In genomic region chr8:10945939-10946740, GRCm38 (mm10) we compare ENCODE assay signal across 8 mouse cellular contexts.
DNase-seq lines count a peak whose midpoint lies in the region; ATAC-seq and TF ChIP-seq lines count a peak whose summit lies in the region.

No protein-coding gene starts in this region.

- peak; percentile 43 for DNase-seq in WW6 (ENCODE audit: low read depth, low spot score)
- peak; percentile 81 for DNase-seq in embryo, embryonic 10 days (ENCODE audit: low spot score)
- peak; percentile 86 to 91 for DNase-seq in gastrocnemius, adult 8-10 months (ENCODE audit: low spot score in 2 of 2)
- peak; percentile 70 for DNase-seq in hindbrain, postnatal 0 days (ENCODE audit: low spot score)
- peak; percentile 72 to 83 for DNase-seq in left cerebral cortex, postnatal 14 days (ENCODE audit: low spot score in 2 of 2)
- DNase-seq in right cerebral cortex, postnatal 14 days: peak; percentile 72
- DNase-seq in urinary bladder, postnatal 25 days (ENCODE audit: low spot score): peak; percentile 92

- peak; percentile 82; the same call in 1 of the 2 replicates for ATAC-seq in hindbrain, postnatal 0 days
- peak; percentile 93 for ATAC-seq in megakaryocyte progenitor cell, adult 5-6 weeks (replicated peaks; ENCODE audit: poor library complexity)

- 6% methylated on average over 23 of the region's 23 CpGs for WGBS in hindbrain, postnatal 0 days

- H3K36me3 ChIP-seq in hindbrain, postnatal 0 days (ENCODE audit: insufficient read depth, low read length): no peaks in the 10 kb centered on the region

- 0 out of 2 replicates have a peak overlapping the region, but pooled peaks have one; percentile 36 for H3K27ac ChIP-seq in hindbrain, postnatal 0 days

- no peaks in the 10 kb centered on the region for H3K27me3 ChIP-seq in hindbrain, postnatal 0 days (ENCODE audit: insufficient read depth, low read length)

- H3K4me1 ChIP-seq in hindbrain, postnatal 0 days (ENCODE audit: insufficient read depth, low read length): peaks cover 12% of the 10 kb centered on the region

- peak overlapping the region; percentile 42 for H3K4me2 ChIP-seq in hindbrain, postnatal 0 days (ENCODE audit: low read depth, low read length)

- 0 out of 2 replicates have a peak overlapping the region, but pooled peaks have one; percentile 2 for H3K9ac ChIP-seq in hindbrain, postnatal 0 days (replicated peaks; ENCODE audit: low read length)

- H3K9me3 ChIP-seq in hindbrain, postnatal 0 days (ENCODE audit: low read length): no peaks in the 10 kb centered on the region

- 0 out of 2 replicates have a peak overlapping the region, but pooled peaks have one; percentile 1 for H3K4me3 ChIP-seq in hindbrain, postnatal 0 days (ENCODE audit: low read length)

- no peak for TF ChIP-seq CTCF in hindbrain, postnatal 0 days (IDR thresholded peaks at IDR 0.05; ENCODE audit: low read depth)

- intact Hi-C loops in left cerebral cortex, postnatal 14 days (cut with DNase I): no loop called here

Comparison
In these comparisons a context has a peak if more than half of its experiments do, and no peak if none do; other contexts are left out.
1. Peak in every context shown above with its lines: DNase-seq, ATAC-seq, H3K4me3 ChIP-seq and H3K27ac ChIP-seq.